Mouse (Mus musculus) midbrain, embryonic 16.5 days (tissue): Measurements from ENCODE around the gene Gm26741. TPM values are rescaled to one million over a fixed set of nuclear protein-coding genes. Genes with fewer than 3 reads are reported as not detected.

ENCODE experiments used
- ATAC-seq: fragments of 200-750 bp; cut with Nextera tagmentation; 2 replicates; pipeline ENCODE4 v1.8.0; 2017; ENCODE audit warnings: moderate TSS enrichment
- H3K27ac ChIP-seq: fragments of 300-500 bp; sonication (generic); 2 replicates; pipeline ENCODE4 v1.5.1; 2014; ENCODE audit warnings: mild to moderate bottlenecking, low read length, mixed read lengths
- H3K27me3 ChIP-seq: fragments of 300-500 bp; sonication (generic); 2 replicates; pipeline ENCODE4 v1.6.1; 2014; ENCODE audit warnings: low read depth, low read length, mixed read lengths; ENCODE audit not compliant: control insufficient read depth, insufficient read depth
- H3K36me3 ChIP-seq: fragments of 300-500 bp; sonication (generic); 2 replicates; pipeline ENCODE4 v1.6.1; 2014; ENCODE audit warnings: mild to moderate bottlenecking, low read length, moderate library complexity, mixed read lengths; ENCODE audit not compliant: control insufficient read depth, insufficient read depth
- H3K4me1 ChIP-seq: fragments of 300-500 bp; sonication (generic); 2 replicates; pipeline ENCODE4 v1.6.1; 2014; ENCODE audit warnings: mild to moderate bottlenecking, low read length, mixed read lengths; ENCODE audit not compliant: control insufficient read depth, insufficient read depth
- H3K4me2 ChIP-seq: fragments of 300-500 bp; sonication (generic); 2 replicates; pipeline ENCODE4 v1.6.1; 2014; ENCODE audit warnings: mild to moderate bottlenecking, low read length, mixed read lengths
- H3K4me3 ChIP-seq: fragments of 300-500 bp; sonication (generic); 2 replicates; pipeline ENCODE4 v1.5.1; 2014; ENCODE audit warnings: low read depth, mild to moderate bottlenecking, low read length, moderate library complexity, mixed read lengths
- H3K9ac ChIP-seq: fragments of 300-500 bp; sonication (generic); 2 replicates; pipeline ENCODE4 v1.6.1; 2014; ENCODE audit warnings: low read depth, low read length, mixed read lengths
- H3K9me3 ChIP-seq: fragments of 300-500 bp; sonication (generic); replicated peaks from 2 replicates; pipeline ENCODE4 v1.6.1; 2014; ENCODE audit warnings: mild to moderate bottlenecking, low read length, mixed read lengths; ENCODE audit not compliant: control insufficient read depth, poor library complexity, severe bottlenecking
- WGBS: fragments of 180-500 bp; shearing (Covaris S2); extraction: QIAGEN DNeasy Blood & Tissue Kit; methylation state at CpG from one replicate; pipeline ENCODE4 v1.1.7; 2014; 5-methylcytosine and 5-hydroxymethylcytosine counted together
- polyA plus RNA-seq: library from polyadenylated mRNA; unstranded; fragments of >200 nt; fragmentation: Nextera tagmentation; extraction: Ambion mirVana; gene quantifications from 2 replicates; pipeline ENCODE4 v1.2.1, GENCODE M21; 2015

The Gm26741 gene
- polyA plus RNA-seq, 1 experiment from 2014 or later, result not detected

DNA sequence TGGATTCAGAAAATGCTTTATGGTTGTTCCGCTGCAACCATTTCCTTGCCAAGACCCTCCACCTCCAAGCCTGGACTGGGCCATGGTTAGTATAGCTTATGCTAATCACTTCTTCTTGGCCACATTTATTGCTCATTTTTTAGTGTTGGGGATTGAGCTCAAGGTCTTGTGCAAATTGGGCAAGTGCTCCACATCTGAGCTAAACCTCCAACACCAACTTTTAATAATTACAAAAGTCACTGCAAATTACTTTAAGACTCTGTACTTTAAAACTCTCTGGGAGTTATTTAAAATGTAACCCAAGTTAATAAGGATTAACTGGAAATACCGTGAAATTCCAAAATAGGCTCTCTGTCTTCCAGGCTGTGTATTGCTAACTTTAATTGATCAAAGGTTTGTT, 49.0 kb downstream of the Gm26741 start:
- no peaks in the 10 kb centered on the region for H3K36me3 ChIP-seq
- H3K4me3 ChIP-seq, result no peak overlapping the region
- ATAC-seq, result no peak
- H3K9ac ChIP-seq, result no peak overlapping the region
- H3K4me1 ChIP-seq, result no peaks in the 10 kb centered on the region
- no peaks in the 10 kb centered on the region for H3K27me3 ChIP-seq
- no peak overlapping the region for H3K4me2 ChIP-seq
- no peak overlapping the region for H3K27ac ChIP-seq
- WGBS, result 87% methylated on average over 2 of the region's 2 CpGs
- no peaks in the 10 kb centered on the region for H3K9me3 ChIP-seq

Other genes starting within 250 kb of the Gm26741 start
- not detected in 2 replicates for gene Ros1, start 163.5 kb upstream of the Gm26741 start, polyA plus RNA-seq
- gene Dcbld1, start 125.1 kb upstream of the Gm26741 start, polyA plus RNA-seq, result 18.7 and 20.4 TPM in 2 replicates
- gene Gopc, start 23.4 kb downstream of the Gm26741 start, polyA plus RNA-seq, result 24.8 and 27.4 TPM in 2 replicates
- not detected in 2 replicates for gene Nepn, start 30.2 kb downstream of the Gm26741 start, polyA plus RNA-seq
- gene Nus1, start 58.8 kb downstream of the Gm26741 start, polyA plus RNA-seq, result 23.5 and 24.7 TPM in 2 replicates